Mouse (Mus musculus) kidney, adult 18-20 months (tissue): ENCODE measurements around the gene H6pd.
A peak's percentile ranks its signal among the peaks of the same experiment; 100 is the strongest.

Experiments used
- DNase-seq: peaks from one replicate; pipeline ENCODE4 v3.0.0; 2021

H6pd gene

GRCm38 (mm10) chr4:149998786-149999509, 9.9 kb downstream of the H6pd start:
- peak; percentile 77 for DNase-seq

GRCm38 (mm10) chr4:149997999-149998398, 10.8 kb downstream of the H6pd start:
- DNase-seq: no peak

- peak; percentile 32 for DNase-seq
These were observed 12.4 kb downstream of the H6pd start for GRCm38 (mm10) chr4:149996440-149996839.

DNA sequence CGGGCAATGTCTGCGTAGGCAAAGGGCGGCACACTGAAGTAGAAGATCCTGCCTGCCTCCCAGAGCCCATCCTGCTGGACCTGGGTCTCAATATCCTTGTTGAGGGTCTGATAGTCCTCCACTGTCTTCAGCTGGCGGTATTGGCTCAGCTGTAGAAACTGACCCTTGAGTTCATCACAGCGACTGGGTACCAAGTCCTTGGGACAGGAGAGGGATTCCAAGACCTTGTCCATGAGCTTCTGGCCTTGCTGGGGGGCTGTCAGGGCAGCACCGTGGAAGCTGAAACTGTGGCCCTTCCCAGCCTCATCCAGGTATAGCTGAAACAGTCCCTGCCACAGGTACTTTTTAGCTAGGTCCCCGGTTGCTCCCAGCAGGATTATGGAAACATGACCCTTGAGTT, 12.9 kb downstream of the H6pd start:
- peak; percentile 22 for DNase-seq

DNA sequence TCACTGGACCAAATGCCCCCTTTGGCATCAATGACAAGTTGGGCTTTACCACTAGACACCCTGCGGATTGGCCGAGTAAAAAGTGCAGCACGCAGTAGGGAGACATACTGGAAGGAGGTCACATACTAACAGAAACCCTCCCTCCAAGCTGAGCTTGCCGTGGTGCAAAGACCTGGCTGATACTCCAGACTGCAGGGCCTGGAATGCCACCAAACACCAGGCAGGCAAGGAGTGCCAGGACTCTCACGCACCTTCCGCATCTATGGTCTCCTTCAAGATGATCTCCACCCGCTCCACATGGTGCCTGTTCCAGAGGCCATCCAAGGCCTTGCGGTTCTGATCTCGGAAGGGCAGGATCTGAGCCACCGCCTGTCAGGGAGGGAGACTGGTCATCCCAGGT, 14.6 kb downstream of the H6pd start:
- DNase-seq: no peak

GRCm38 (mm10) chr4:149992670-149993032, 16.2 kb downstream of the H6pd start:
- no peak for DNase-seq

DNA sequence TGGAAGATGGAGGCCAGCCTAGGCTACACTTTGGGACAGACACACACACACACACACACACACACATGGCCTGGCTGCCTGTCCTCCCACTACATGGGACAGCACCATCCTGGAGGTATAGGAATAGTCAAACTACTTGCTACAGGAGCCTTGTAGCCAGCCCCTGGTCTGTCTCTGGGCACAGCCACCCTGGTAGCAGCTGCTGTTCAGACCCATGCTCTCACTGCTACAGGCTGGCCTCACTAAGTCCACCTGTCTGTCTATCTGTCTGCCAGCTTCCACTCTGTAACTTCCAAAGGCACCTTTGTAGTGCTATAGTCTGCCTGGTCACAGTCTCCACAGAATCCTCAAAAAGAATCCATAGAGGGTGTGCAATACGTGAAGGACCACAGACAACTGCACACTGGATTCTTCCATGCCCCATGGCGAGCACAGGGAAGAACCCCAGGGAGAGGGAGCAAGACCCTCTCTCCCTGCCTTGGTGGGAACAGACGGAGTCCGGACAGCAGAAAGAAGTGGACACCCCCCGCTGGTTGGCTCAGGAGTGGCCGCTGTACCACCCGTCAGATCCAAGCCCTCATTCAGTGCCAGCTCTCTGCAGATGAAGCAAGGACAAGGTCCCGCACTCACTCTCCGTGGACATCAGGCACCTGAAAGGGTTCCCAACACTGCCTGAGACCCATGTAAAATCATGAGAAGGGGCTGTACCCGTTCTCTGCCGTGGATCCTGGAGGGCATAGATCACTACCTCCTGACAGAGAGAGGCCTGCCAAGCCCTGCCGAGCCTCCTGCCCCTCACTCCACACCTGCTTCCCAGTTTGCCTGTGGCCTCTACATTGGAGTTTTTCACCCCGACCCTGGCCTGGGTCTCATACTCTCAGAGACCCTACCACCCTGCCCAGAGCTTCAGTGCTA, 16.8 kb downstream of the H6pd start:
- DNase-seq: no peak

DNA sequence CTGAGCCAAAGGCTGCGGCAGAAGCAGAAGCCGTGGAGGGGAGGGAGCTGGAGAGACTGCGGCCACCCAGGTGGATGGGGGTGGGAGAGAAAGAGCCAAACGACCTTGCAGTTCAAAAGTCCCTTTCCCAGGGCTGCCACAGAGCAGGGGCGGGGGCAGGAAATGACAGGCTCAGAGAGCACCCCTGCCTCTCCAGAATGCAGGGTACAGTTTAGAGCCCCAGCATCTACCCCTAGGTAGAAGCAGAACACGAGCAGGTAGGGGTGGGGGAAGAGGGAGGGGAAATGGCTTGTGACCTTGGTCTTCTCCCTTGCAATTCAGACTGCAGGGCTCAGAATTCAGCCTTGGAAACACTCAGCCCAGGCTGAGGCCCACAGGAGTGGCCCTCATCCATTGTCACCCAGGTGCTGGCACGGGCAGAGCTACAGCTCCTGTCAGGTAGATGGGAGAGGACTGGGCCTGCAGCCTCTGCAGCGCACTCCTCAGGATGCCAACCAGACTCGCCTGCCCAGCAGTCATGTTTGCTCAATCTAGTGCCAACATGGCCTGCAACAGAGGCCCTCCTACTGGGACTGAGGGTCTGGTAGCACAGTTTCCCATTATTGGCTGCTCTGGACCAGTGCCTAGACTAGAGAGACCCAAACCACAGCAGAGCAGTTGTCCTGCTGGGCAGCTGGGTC, 17.7 kb downstream of the H6pd start:
- peak; percentile 60 for DNase-seq

DNA sequence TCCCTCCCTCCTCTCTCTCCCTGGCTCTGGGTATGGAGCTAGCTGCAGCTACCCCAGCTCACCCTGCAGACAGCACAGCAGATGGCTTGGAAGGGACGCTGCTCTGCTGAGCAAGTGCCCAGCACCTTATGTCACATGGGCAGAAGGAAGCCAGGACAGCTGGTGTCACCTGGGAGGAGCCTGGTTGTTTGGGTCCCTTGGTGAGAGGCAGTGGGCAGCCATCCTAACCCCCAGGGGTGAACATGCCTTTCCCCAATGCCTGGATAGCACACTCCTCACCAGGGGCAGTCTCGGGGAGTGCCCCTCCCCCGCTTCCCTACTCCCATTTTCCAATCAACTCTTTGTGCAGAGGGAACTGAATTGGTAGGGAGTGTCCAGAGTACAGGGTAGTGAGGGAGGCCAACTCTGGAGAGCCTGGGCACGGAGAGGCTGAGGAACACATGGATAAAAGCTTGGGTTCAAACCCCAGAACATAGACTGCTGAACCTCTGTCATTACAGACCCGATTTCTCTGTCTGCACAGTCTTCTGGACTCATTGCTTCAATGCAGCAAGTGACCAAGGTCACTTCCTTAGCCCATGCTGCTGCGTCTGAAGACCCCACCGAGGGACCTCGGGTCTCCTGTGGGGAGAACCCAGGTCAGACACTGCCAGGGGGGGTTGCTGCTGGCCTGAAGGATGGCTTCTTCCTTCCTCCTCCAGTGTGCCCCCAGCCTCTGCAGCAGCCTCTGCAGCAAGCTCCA, 18.4 kb downstream of the H6pd start:
- peak; percentile 64 for DNase-seq

DNA sequence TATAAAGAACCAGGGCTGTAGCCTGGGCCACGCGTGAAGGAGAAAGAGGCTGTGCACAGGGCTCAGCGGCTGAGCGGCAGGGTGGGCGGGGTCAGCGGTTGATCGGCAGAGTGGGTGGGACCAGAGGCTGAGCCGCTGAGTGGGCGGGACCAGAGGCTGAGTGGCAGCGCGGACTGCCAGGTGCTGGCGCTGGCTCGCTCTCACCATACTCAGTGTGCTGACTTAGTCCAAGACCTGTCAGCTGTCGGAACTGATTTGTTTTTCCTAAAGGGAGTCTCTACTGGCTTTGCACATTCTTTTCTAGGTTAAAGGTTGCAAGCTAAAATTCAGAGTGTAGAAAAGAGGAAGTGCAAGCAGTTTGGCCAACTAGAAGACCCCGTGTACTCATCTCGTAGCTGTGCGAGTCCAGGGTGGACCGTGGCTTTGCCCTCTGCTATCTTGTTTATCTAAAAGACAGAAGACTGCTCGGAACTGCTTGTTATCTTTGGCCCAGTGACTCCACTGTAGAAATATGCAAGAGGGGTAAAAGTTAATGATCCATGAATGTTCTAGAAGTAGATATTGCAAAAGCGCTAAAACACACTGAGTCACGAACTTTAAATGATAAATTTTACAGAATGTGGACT, 19.8 kb downstream of the H6pd start:
- peak; percentile 92 for DNase-seq

DNA sequence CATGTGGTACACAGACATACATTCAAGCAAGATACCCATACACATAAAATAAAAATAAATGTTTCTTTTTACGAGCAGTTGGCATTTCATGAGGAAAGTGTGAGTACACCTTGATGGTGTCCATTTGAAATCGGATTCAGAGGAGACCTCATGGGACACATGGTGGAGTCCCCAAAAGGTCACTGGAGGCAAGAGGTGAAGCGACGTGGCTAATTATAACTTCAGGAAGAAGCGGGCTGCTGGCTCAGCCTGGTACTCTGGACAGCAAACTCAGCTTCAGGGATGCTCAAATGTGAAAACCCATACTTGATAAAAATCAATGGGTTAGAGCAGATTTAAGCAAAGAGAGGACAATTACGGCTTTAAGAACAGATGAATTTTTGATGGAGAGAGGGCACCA, 20.5 kb downstream of the H6pd start:
- DNase-seq: no peak

GRCm38 (mm10) chr4:149986671-149987417, 22.0 kb downstream of the H6pd start:
- no peak for DNase-seq

DNA sequence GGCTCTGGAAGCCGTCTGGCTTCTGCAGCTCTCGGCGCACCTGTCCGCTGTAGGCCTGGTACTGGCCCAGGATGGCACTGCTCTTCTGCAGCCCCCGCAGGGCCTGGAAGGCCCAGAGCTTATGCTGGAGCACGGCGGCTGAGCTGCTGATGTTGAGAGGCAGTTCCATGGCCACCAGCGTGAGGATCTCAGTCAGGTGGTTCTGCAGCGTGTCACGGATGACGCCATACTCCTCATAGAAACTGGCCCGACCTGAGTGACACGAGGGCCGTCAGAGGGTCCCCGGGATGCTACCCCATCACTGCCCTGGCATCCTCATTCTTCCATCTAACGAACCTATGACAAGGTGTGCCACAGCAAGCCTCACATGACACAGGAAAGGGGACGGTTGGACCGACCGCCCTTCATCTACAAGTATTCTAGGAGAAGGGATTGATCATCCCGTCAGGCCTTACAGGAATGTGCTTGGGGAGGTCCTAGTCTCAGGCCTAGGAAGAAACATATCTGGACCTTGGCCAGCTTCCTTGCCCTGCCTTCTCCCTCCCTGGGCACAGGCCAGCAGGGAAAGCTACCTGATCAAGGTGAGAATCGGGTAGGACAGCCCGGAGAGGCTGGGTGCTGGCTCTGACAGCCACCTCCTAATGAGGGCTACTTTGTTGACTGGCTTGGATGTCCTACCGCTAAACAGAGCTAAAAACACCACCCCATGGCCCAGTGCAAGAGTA, 24.7 kb downstream of the H6pd start:
- no peak for DNase-seq

- DNase-seq: no peak
These were observed 26.7 kb downstream of the H6pd start for GRCm38 (mm10) chr4:149982154-149982553.

DNA sequence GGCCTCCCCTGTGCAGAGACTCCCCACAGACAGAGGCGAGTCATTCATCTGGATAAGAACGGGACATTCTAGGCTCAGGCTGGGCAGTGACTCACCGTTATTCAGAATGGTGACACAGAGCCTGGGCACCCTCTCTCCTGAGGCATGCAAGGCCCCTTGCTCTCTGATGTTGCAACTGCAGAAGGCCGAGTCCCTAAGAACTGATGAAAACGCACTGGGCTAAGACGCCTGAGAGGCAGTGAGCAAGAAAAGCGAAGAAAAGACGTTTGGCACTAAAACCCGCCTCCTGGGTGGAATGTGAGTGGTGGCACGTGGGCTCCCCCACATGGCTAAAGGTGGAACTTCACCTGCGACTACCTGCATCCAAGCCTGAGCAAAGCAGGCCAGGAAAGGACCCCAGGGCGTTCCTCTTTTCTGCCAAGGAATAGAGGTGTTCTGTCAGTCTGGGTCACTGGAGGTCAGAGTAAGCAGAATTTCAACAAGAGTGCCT, 29.0 kb downstream of the H6pd start:
- DNase-seq: peak; percentile 91

DNA sequence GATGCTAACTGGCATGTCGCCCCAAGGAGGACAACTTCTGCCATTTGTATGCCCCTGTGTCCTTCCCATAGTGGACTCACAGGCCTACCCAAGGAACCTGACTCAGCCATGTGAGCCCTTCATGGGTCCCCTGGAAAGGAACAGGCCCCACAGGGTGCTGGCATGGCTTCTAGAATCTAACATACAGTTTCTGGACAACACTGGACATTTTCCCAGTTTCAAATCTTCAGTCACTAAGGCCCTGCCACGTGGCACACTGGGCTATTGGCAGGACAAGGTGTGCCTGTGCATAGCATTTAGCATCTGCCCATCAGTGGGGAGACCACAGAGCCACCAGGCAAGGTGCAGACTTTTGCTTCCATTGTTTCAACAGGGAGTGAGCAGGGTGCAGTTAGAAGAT, 30.0 kb downstream of the H6pd start:
- peak; percentile 6 for DNase-seq

DNA sequence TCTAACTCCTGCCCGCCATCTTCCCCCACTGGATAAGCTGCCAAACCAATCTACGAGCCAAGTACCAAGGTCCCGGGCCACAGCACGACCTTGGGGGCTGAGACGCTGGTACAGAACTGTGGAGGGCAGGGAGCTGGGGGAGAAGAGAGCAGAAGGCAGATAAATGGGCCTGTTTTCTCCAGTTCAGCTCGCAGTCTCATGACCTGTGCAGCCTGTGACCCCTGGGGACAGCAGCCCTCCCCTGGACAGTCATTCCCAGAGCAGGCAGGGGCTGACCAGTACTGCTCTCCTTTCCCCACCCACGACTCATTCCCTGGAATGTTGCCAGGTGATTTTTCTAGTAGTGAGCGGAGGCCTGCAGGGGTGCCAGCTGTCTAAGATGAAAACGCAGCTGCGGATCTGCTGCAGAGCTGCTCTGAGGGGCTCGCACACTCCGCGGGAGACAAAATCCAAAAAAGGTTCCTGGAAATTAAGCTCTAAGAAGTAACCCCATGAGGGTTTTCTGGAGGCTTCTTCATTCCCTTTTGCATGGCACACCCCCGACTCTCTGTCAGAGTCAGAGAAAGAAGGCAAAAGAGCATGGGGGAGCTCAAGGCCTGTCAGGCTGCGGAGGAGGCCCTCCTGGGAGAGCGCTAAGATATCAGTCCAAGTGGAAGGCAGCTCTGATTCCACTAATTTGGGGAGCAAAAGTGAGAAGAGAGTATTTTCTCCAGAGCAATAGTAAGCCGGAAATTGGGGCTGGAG, 30.9 kb downstream of the H6pd start:
- peak; percentile 16 for DNase-seq

DNA sequence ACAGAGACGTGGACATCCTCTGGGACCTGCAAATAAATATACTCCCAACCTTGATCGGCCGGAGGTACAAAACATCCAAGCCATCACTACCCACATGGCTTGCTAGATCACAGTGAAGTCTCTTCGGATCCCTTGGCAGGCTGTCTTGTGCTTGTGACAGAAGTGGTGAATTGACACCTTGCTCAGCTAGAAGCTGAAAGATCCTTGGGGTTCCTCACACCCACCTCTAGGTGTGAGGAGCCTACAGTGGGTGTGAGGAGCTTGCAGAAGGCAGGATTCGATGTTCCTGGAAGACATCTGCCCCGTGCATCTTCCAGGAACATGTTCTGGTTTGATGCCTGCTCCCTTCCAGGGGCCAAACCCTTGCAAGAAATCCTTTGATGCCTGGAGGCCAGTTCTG, 31.6 kb downstream of the H6pd start:
- no peak for DNase-seq

DNA sequence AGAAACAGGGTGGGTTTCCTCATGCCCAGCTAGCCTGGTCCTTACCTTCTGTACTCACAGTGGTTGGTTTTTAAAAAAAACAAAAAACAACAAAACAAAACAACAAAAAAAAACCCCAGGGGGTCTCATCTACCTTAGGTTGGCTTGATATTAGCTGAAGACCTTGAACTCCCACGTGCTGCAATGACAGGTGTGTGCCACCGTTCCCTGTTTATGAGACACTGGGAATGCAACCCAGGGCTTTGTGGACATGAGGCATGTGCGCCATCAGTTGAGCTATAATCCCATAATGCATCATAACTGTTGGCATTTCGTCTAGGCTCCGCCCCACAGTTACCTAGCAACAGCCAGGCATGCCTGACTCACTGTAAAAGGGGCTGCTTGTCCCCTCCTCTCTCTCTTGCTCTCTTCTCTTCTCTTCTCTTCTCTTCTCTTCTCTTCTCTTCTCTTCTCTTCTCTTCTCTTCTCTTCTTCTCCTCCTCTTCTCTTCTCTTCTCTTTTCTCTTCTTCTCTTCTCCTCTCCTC, 33.0 kb downstream of the H6pd start:
- no peak for DNase-seq

GRCm38 (mm10) chr4:149975291-149975690, 33.5 kb downstream of the H6pd start:
- DNase-seq: no peak
